Comparison of ENCODE assay signal across 17 mouse cellular contexts in the genomic region with DNA sequence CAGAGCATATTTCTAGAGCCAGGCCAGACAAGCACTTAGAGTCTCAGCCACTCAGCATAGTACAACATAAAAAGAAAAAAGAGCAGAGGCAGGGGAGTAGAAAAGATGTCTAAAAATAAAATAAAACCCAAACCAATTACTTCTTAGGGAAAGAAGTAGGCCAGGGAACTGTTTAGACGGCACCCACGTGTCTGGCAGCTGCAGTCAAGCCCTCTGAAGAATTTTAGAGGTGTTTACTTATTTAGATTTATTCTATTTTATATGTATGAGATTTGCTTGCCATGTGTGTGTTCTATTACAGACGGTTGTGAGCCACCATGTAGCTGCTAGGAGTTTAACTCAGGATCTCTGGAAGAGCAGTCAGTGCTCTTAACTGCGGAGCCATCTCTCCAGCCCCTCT.
"Had no signal": no experiment of that assay in that cellular context is flagged by ENCODE, and none has a peak within 500 bp of the region (broad histone marks: within the 10 kb centered on the region; RNA-seq: fewer than 3 reads in every experiment).

No protein-coding gene starts in this region.

- ATAC-seq: intestine, postnatal 0 days; lung, postnatal 0 days had no signal

- H3K27ac ChIP-seq: kidney, postnatal 0 days; layer of hippocampus, adult 2 months; left cerebral cortex, adult 2 months; limb, embryonic 12.5 days; limb, embryonic 15.5 days; macrophage had no signal

- DNase-seq: kidney, adult 2 months; kidney, postnatal 25 days; layer of hippocampus, adult 9-11 months; left cerebral cortex, postnatal 4 days; lung, embryonic 14.5 days; midbrain, embryonic 14.5 days; thymus, adult 18-20 months; thymus, postnatal 36 days had no signal

- H3K4me1 ChIP-seq: limb, embryonic 15.5 days had no signal

- H3K4me3 ChIP-seq: layer of hippocampus, adult 2 months; left cerebral cortex, adult 2 months; limb, embryonic 12.5 days; limb, embryonic 15.5 days had no signal

- H3K36me3 ChIP-seq: limb, embryonic 12.5 days; limb, embryonic 15.5 days had no signal

- H3K27me3 ChIP-seq: limb, embryonic 12.5 days; limb, embryonic 15.5 days had no signal

- H3K9ac ChIP-seq: limb, embryonic 12.5 days; limb, embryonic 15.5 days; lung, embryonic 14.5 days had no signal

- H3K4me2 ChIP-seq: limb, embryonic 12.5 days; limb, embryonic 15.5 days; lung, embryonic 14.5 days; midbrain, embryonic 11.5 days had no signal

- H3K9me3 ChIP-seq: limb, embryonic 12.5 days; limb, embryonic 15.5 days had no signal
